Mouse (Mus musculus) heart, adult 2 months (tissue): ENCODE results near the gene Alpl. TPM values are rescaled to one million over a fixed set of nuclear protein-coding genes. Genes with fewer than 3 reads are reported as not detected.

Experiments used
- DNase-seq, 2 experiments: peaks; one replicate each; pipeline ENCODE4 v3.0.0; 2021
- H3K27ac ChIP-seq: fragments of 200-600 bp; 2 replicates; pipeline ENCODE4 v1.8.1; 2022
- H3K27me3 ChIP-seq: fragments of 200-500 bp; 2 replicates; pipeline ENCODE4 v1.6.1; 2012; ENCODE audit warnings: mild to moderate bottlenecking, low read length, inconsistent platforms, mixed read lengths; ENCODE audit not compliant: control insufficient read depth, insufficient read depth
- H3K36me3 ChIP-seq: fragments of 200-500 bp; 2 replicates; pipeline ENCODE4 v1.6.1; 2012; ENCODE audit warnings: low read length, inconsistent platforms; ENCODE audit not compliant: control insufficient read depth, insufficient read depth
- H3K4me1 ChIP-seq: fragments of 200-500 bp; 2 replicates; pipeline ENCODE4 v1.6.1; 2011; ENCODE audit warnings: low read length; ENCODE audit not compliant: control insufficient read depth, insufficient read depth
- H3K4me3 ChIP-seq: fragments of 200-600 bp; 2 replicates; pipeline ENCODE4 v1.8.1; 2022
- H3K79me2 ChIP-seq: fragments of 200-500 bp; replicated peaks from 2 replicates; pipeline ENCODE4 v1.6.1; 2012; ENCODE audit warnings: mild to moderate bottlenecking, inconsistent platforms, low read length, moderate library complexity, mixed read lengths; ENCODE audit not compliant: control insufficient read depth, insufficient read depth
- H3K9ac ChIP-seq: fragments of 200-500 bp; 2 replicates; pipeline ENCODE4 v1.6.1; 2012; ENCODE audit warnings: low read depth, mild to moderate bottlenecking, control low read depth, inconsistent platforms, low read length, mixed read lengths
- CTCF ChIP-seq: fragments of 200-600 bp; IDR thresholded peaks from 2 replicates; pipeline ENCODE4 v1.8.1; 2022; ENCODE audit warnings: antibody characterized with exemption, mild to moderate bottlenecking, moderate library complexity
- EP300 ChIP-seq: fragments of 200-500 bp; IDR thresholded peaks from 2 replicates; pipeline ENCODE4 v1.6.1; 2011; ENCODE audit warnings: low read depth, low read length, control low read depth; ENCODE audit not compliant: insufficient read depth
- POLR2A ChIP-seq: fragments of 200-500 bp; IDR thresholded peaks from 2 replicates; pipeline ENCODE4 v1.6.1; 2011; ENCODE audit warnings: mild to moderate bottlenecking, low read depth, low read length, control low read depth; ENCODE audit not compliant: insufficient read depth
- WGBS: fragments of 180-500 bp; shearing (Covaris S2); methylation state at CpG from one replicate; pipeline ENCODE4 v1.1.7; 2018; 5-methylcytosine and 5-hydroxymethylcytosine counted together
- intact Hi-C: fragments of 180-260 bp; cut with DNase I; formaldehyde crosslinking; loops from one replicate; pipeline ENCODE4 v1.15.1; 2025
- polyA plus RNA-seq: library from polyadenylated mRNA; depleted of rRNA; stranded (reverse); fragments of >200 nt; gene quantifications from 2 replicates; pipeline ENCODE4 v1.2.3, GENCODE M21; 2012
- total RNA-seq, 2 experiments: library from RNA; stranded (reverse); gene quantifications; 2 replicates each; pipeline ENCODE4 v1.2.3; 2021

Alpl gene
- total and polyA plus RNA-seq, 3 experiments, result 33.2 to 64.8 (median 55.6) TPM

GRCm38 (mm10) chr4:137794178-137794900 is 1.8 kb downstream of the Alpl start:
- Histone ChIP-seq H3K79me2 (no peaks in the 10 kb centered on the region), H3K27me3 (peaks cover 3% of the 10 kb centered on the region), H3K9ac (no peak overlapping the region), H3K36me3 (no peaks in the 10 kb centered on the region), H3K4me3 (no peak overlapping the region), H3K4me1 (0 out of 2 replicates have a peak, but pooled peaks cover 1% of the 10 kb centered on the region), H3K27ac (no peak overlapping the region)
- intact Hi-C loops, result loop anchor here (2.0 kb wide), 1 partner anchor 42 kb away; no protein-coding TSS in a partner anchor
- DNase-seq, result no peak
- TF ChIP-seq POLR2A, result no peak
- no peak for TF ChIP-seq EP300
- TF ChIP-seq CTCF, result no peak
- WGBS, result 87% methylated on average over 13 of the region's 13 CpGs

- intact Hi-C loops, result loop anchor here (2.0 kb wide), 1 partner anchor 43 kb away; no protein-coding TSS in a partner anchor
- WGBS, result 88% methylated on average over 7 of the region's 7 CpGs
- no peak overlapping the region for H3K4me3 ChIP-seq
- H3K36me3 ChIP-seq, result no peaks in the 10 kb centered on the region
- no peak for TF ChIP-seq POLR2A
- TF ChIP-seq CTCF, result no peak
- no peak for TF ChIP-seq EP300
- H3K79me2 ChIP-seq, result no peaks in the 10 kb centered on the region
- H3K27me3 ChIP-seq, result peaks cover 3% of the 10 kb centered on the region
- no peak overlapping the region for H3K9ac ChIP-seq
- no peak overlapping the region for H3K27ac ChIP-seq
- DNase-seq, result no peak
- H3K4me1 ChIP-seq, result no peaks in the 10 kb centered on the region
Measured at GRCm38 (mm10) chr4:137793611-137794010, 2.6 kb downstream of the Alpl start.

- H3K9ac ChIP-seq, result no peak overlapping the region
- H3K4me3 ChIP-seq, result no peak overlapping the region
- WGBS, result 53% methylated on average over 7 of the region's 7 CpGs
- intact Hi-C loops, result no loop called here
- no peaks in the 10 kb centered on the region for H3K79me2 ChIP-seq
- no peaks in the 10 kb centered on the region; the same call in 1 of the 2 replicates for H3K4me1 ChIP-seq
- TF ChIP-seq POLR2A, result no peak
- no peak for TF ChIP-seq EP300
- no peak for TF ChIP-seq CTCF
- peaks cover 3% of the 10 kb centered on the region for H3K27me3 ChIP-seq
- DNase-seq, result no peak
- H3K27ac ChIP-seq, result no peak overlapping the region
- no peaks in the 10 kb centered on the region for H3K36me3 ChIP-seq
Measured at GRCm38 (mm10) chr4:137791440-137791839, 4.7 kb downstream of the Alpl start.

GRCm38 (mm10) chr4:137790981-137791380 is 5.2 kb downstream of the Alpl start:
- no peaks in the 10 kb centered on the region for H3K36me3 ChIP-seq
- no peak overlapping the region for H3K4me3 ChIP-seq
- no peak for TF ChIP-seq POLR2A
- no peak for TF ChIP-seq CTCF
- TF ChIP-seq EP300, result no peak
- H3K27me3 ChIP-seq, result peaks cover 3% of the 10 kb centered on the region
- no peaks in the 10 kb centered on the region for H3K79me2 ChIP-seq
- no peak for DNase-seq
- H3K4me1 ChIP-seq, result no peaks in the 10 kb centered on the region; the same call in 1 of the 2 replicates
- H3K9ac ChIP-seq, result no peak overlapping the region
- intact Hi-C loops, result no loop called here
- 89% methylated on average over 5 of the region's 5 CpGs for WGBS
- no peak overlapping the region for H3K27ac ChIP-seq

GRCm38 (mm10) chr4:137788511-137789049 is 7.6 kb downstream of the Alpl start:
- no peak for DNase-seq
- no peak for TF ChIP-seq POLR2A
- TF ChIP-seq EP300, result no peak
- WGBS, result 74% methylated on average over 7 of the region's 7 CpGs
- intact Hi-C loops, result no loop called here
- Histone ChIP-seq H3K4me1 (peaks cover 2% of the 10 kb centered on the region), H3K4me3 (no peak overlapping the region), H3K9ac (no peak overlapping the region), H3K27ac (no peak overlapping the region), H3K79me2 (no peaks in the 10 kb centered on the region), H3K36me3 (no peaks in the 10 kb centered on the region), H3K27me3 (no peaks in the 10 kb centered on the region)

GRCm38 (mm10) chr4:137787589-137788289 is 8.4 kb downstream of the Alpl start:
- Histone ChIP-seq H3K27ac (no peak overlapping the region), H3K4me3 (no peak overlapping the region), H3K4me1 (peaks cover 5% of the 10 kb centered on the region), H3K9ac (no peak overlapping the region), H3K79me2 (no peaks in the 10 kb centered on the region), H3K27me3 (no peaks in the 10 kb centered on the region), H3K36me3 (no peaks in the 10 kb centered on the region)
- 68% methylated on average over 7 of the region's 7 CpGs for WGBS
- intact Hi-C loops, result no loop called here
- DNase-seq, result no peak
- TF ChIP-seq CTCF (no peak), POLR2A (no peak), EP300 (no peak)
